Mouse (Mus musculus): ENCODE data around the gene Cfap299. TPM values are rescaled to one million over a fixed set of nuclear protein-coding genes. Genes with fewer than 3 reads are reported as not detected.

The Cfap299 gene
- polyA plus RNA-seq, 1 experiment from 2014 or later: 1.1 TPM

DNA sequence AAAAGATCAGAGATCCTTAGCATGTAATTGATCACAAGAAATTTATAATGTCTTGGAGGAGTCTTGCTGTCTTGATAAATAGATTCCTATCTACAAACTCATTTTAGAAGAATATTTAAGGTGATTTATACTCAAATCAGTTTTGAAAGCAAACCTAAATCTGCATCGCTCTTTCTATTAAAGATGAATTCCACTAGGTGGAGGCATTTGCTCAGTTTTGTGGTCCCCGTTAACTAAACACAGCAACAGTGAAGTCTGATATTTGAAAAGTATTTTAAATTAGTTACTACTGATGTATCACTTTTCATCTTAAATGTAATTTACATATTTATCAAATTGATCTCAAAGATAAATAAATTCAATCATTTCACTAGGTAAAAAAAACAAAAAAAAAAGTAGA, 15.5 kb downstream of the Cfap299 start:
- Histone ChIP-seq H3K4me1 (no peaks in the 10 kb centered on the region), H3K4me3 (no peak overlapping the region), H3K9me3 (replicated peaks) (no peaks in the 10 kb centered on the region), H3K27me3 (no peaks in the 10 kb centered on the region), H3K9ac (no peak overlapping the region), H3K4me2 (no peak overlapping the region), H3K36me3 (ENCODE audit: poor library complexity, severe bottlenecking) (no peaks in the 10 kb centered on the region), H3K27ac (no peak overlapping the region)
- whole genome bisulfite sequencing: 71% methylated on average over 2 of the region's 2 CpGs
- no peak for ATAC-seq

DNA sequence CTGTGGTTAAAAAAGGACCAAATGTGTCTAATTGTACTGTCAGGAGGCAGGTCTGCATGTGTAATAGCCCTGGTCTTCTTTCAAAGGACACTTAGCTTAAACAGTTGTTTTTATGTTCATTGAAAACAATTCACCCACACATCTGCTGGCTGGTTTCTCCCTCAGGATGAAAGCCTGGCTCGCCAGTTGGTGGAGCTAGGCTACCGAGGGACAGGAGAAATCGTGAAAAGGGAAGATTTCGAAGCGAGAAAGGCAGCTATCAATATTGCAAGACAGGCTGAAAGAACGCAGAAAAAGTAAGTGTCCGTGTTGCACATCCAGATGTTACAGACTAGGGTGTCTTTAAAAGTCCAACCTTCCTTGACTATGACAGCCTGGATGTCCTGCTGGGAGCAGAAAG, 17.0 kb downstream of the Cfap299 start:
- Histone ChIP-seq H3K36me3 (ENCODE audit: poor library complexity, severe bottlenecking) (no peaks in the 10 kb centered on the region), H3K4me1 (no peaks in the 10 kb centered on the region), H3K9me3 (replicated peaks) (no peaks in the 10 kb centered on the region), H3K4me3 (no peak overlapping the region), H3K4me2 (no peak overlapping the region), H3K27me3 (no peaks in the 10 kb centered on the region), H3K9ac (no peak overlapping the region), H3K27ac (no peak overlapping the region)
- WGBS: 71% methylated on average over 7 of the region's 7 CpGs
- no peak for ATAC-seq

DNA sequence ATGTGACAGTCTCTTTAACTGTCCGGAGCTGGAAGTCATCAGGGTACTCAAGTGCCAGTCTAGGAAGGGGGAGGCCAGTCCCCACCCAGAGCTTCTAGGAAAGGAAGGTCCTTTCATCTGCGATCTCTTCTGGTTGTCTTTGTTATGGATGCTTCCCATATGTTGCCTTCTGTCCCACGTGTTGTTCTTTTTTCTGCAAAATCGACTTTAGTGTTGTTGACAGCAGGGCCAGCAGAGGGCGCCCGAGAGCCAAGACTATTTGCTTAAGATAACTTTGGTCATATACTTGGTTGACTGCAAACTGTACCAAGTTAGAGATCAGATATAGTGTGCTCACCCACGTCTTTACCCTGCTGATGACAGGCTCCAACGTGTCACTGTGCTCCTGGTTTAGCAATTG, 19.5 kb downstream of the Cfap299 start:
- 11% methylated on average over 8 of the region's 8 CpGs for WGBS

DNA sequence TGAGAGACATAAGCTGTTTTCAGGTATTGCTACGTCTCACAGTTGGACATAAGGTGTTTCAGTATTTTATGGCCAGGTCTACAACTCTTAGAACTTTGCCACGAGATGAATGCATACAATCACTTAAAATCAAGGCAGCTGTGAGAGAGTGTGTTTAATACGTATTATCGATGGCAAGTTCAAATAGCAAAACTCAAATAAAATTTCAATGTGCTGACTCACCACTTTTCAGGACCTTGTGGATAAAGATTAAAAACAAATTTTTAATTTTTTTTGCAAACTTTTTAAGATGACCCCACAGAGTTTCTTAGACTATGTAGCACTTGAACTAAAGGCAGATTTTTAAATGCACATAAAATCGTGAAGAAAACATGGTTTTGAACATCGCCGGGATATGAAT, 30.8 kb downstream of the Cfap299 start:
- no peak overlapping the region for H3K9ac ChIP-seq
- 89% methylated on average over 7 of the region's 7 CpGs for WGBS
- no peaks in the 10 kb centered on the region for H3K36me3 ChIP-seq (ENCODE audit: poor library complexity, severe bottlenecking)
- no peaks in the 10 kb centered on the region for H3K9me3 ChIP-seq (replicated peaks)
- H3K27me3 ChIP-seq: no peaks in the 10 kb centered on the region
- H3K4me1 ChIP-seq: no peaks in the 10 kb centered on the region
- H3K27ac ChIP-seq: no peak overlapping the region
- H3K4me2 ChIP-seq: no peak overlapping the region
- no peak overlapping the region for H3K4me3 ChIP-seq
- ATAC-seq: no peak

More for the DNA sequence above, 19.5 kb downstream of the Cfap299 start:
- Histone ChIP-seq H3K36me3 (ENCODE audit: poor library complexity, severe bottlenecking) (no peaks in the 10 kb centered on the region), H3K4me3 (no peak overlapping the region), H3K9me3 (replicated peaks) (no peaks in the 10 kb centered on the region), H3K9ac (no peak overlapping the region), H3K4me1 (no peaks in the 10 kb centered on the region), H3K27me3 (no peaks in the 10 kb centered on the region), H3K4me2 (no peak overlapping the region), H3K27ac (no peak overlapping the region)
- ATAC-seq: peak; percentile 84

DNA sequence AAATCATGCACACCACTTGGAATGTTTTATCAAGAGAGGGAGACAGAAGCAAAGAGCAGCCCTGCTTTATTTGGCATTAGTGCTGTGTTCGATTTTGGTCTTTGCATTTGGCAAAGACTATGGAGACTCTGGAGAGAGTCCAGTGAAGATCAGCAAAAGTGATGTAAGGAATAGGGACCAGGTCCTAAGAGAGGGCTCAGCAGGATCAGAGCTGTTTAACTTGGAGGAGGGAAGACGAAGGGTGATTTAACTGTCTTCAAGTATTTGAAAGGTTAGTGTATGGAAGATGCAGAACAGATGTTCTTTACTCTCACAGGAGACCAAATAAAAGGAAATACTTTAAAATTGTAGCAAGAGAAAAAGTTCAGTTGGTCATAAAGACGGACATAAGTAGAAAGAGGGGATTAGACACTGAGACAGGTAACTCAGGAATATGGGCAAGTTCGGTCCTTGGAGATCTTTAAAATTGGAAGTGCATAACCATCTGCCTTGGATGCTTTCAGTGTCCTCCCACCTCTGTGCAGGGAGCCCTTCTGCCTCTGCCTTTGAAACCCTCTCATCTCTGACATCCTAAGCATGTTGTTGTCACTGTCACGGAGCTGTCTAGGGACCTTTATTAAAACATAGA, 31.8 kb downstream of the Cfap299 start:
- H3K4me1 ChIP-seq: no peaks in the 10 kb centered on the region
- no peak overlapping the region for H3K27ac ChIP-seq
- no peak overlapping the region for H3K4me3 ChIP-seq
- H3K27me3 ChIP-seq: no peaks in the 10 kb centered on the region
- H3K9me3 ChIP-seq (replicated peaks): no peaks in the 10 kb centered on the region
- no peak overlapping the region for H3K9ac ChIP-seq
- H3K4me2 ChIP-seq: no peak overlapping the region
- 93% methylated on average over 5 of the region's 5 CpGs for WGBS
- H3K36me3 ChIP-seq (ENCODE audit: poor library complexity, severe bottlenecking): no peaks in the 10 kb centered on the region
- no peak for ATAC-seq

DNA sequence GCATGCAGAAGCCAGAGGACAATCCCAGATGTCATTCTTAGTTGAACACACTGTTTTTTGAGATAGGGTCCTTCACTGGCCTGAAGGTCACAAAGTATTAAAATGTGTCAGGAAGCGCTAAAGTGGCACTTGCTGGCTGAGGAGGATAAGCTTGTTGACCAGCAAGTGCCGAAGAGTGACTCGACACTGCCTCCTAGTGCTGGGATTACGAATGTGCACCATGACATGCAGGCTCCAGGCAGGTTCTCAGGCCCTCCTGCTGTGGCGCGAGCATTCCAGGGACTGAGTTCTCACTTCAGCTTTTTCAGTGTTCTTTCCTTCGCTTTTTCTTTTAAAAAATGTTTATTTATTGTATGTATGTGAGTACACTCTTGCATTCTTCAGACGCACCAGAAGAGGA, 34.3 kb downstream of the Cfap299 start:
- Histone ChIP-seq H3K27me3 (no peaks in the 10 kb centered on the region), H3K4me2 (no peak overlapping the region), H3K9me3 (replicated peaks) (no peaks in the 10 kb centered on the region), H3K36me3 (ENCODE audit: poor library complexity, severe bottlenecking) (no peaks in the 10 kb centered on the region), H3K9ac (no peak overlapping the region), H3K4me3 (no peak overlapping the region), H3K27ac (no peak overlapping the region), H3K4me1 (no peaks in the 10 kb centered on the region)
- ATAC-seq: no peak
- 59% methylated on average over 8 of the region's 8 CpGs for WGBS

DNA sequence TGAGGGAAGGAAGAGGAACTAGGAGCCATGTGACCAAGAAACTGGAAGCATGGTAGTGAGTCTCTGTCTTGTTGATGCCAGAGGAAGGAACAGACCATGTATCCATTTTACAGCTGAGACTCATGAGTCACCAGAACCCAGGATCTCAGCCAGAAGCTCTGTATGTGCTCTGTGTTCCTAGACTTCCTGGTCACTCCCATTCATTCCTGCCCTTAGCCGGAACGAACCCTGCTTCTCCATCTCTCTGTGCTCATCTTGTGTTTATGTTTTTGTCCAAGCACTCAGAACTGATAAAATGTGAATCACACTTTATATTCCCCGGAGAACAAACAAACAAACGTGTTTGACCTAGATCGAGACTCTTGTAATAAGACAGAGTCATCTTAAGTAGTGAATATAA, 36.2 kb downstream of the Cfap299 start:
- Histone ChIP-seq H3K9ac (no peak overlapping the region), H3K4me1 (no peaks in the 10 kb centered on the region), H3K9me3 (replicated peaks) (no peaks in the 10 kb centered on the region), H3K4me3 (no peak overlapping the region), H3K27ac (no peak overlapping the region), H3K36me3 (ENCODE audit: poor library complexity, severe bottlenecking) (no peaks in the 10 kb centered on the region), H3K27me3 (no peaks in the 10 kb centered on the region), H3K4me2 (no peak overlapping the region)
- no peak for ATAC-seq
- WGBS: 87% methylated on average over 5 of the region's 5 CpGs

DNA sequence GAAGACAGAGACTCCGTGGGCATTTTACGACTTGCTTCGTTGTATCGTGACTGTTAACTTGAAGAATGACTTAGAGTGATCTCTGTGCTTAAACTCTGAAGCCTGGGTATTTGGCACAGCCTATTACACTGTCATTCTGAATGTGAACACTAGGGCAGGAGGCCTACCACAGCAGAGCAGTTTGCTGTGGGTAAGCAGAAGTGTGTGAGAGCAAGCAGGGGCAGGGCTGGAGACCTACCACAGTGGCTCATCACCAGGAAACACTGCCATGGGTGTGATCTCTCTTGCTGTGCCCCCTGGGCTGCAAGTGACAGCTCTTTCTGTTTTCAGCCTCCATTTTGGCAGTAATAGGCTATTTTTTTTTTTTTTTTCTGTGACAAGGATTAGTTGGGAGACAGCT, 39.7 kb downstream of the Cfap299 start:
- Histone ChIP-seq H3K4me3 (no peak overlapping the region), H3K9ac (no peak overlapping the region), H3K27ac (no peak overlapping the region), H3K36me3 (ENCODE audit: poor library complexity, severe bottlenecking) (no peaks in the 10 kb centered on the region), H3K4me1 (no peaks in the 10 kb centered on the region), H3K4me2 (no peak overlapping the region), H3K27me3 (no peaks in the 10 kb centered on the region), H3K9me3 (replicated peaks) (no peaks in the 10 kb centered on the region)
- WGBS: 87% methylated on average over 4 of the region's 4 CpGs
- ATAC-seq: peak; percentile 66; the same call in 1 of the 2 replicates

DNA sequence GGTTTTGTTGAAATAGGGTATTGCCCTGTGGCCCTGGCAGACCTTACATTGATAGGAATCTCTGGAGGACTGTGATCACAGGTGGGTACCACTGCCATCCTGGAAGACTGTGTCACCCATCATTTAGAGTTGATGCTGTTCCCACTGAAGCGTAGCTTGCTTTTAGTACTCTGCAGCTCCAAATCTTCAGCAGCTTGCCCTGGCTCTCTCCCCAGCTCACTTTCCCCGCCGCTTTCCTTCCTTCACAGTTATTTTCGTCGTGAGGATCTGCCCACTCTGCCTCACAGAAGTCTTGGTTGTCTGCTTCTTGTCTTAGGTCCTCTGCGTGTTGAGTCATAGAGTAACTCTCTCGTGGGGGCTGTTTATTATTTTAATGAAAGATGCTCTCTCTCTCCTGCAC, 40.3 kb downstream of the Cfap299 start:
- H3K27me3 ChIP-seq: no peaks in the 10 kb centered on the region
- H3K27ac ChIP-seq: no peak overlapping the region
- no peaks in the 10 kb centered on the region for H3K9me3 ChIP-seq (replicated peaks)
- no peak overlapping the region for H3K4me2 ChIP-seq
- H3K36me3 ChIP-seq (ENCODE audit: poor library complexity, severe bottlenecking): no peaks in the 10 kb centered on the region
- ATAC-seq: no peak
- H3K4me3 ChIP-seq: no peak overlapping the region
- H3K9ac ChIP-seq: no peak overlapping the region
- WGBS: 79% methylated on average over 7 of the region's 7 CpGs
- no peaks in the 10 kb centered on the region for H3K4me1 ChIP-seq

DNA sequence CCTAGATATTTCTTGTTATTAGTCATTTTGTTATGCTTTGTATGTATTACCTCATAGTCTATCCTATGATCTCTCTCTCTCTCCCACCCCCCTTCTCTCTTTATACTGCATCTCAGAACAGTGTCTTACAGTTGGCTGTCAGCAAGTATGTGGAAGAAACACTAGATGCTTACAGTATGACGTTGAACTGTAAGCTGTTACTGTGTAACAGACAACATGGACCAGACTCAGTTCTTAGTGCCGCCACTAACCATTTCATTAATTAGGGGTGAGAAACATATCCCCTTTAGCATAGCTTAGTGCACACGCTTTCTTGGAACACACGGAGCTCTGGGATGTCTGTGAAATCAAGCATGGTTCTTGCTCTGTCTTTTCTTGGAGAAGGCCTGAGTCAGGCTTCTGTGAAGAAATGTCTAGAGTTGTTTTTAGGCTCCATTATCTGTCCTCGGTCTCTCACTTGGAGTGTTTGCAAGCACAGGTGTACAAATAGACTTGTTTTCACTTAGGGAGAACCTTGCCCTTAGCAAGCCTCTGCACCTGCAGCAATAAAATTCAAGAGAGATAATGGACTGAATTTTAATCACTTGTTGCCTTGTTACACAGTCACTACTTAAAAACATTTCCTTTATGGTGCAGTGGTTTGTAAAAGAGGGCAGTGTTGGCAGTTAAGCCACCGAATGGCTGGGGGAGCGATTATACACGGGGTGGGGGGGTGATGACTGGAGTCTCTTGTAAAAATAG, 47.1 kb downstream of the Cfap299 start:
- no peak overlapping the region for H3K4me3 ChIP-seq
- no peak overlapping the region for H3K27ac ChIP-seq
- H3K27me3 ChIP-seq: no peaks in the 10 kb centered on the region
- no peaks in the 10 kb centered on the region for H3K36me3 ChIP-seq (ENCODE audit: poor library complexity, severe bottlenecking)
- H3K4me1 ChIP-seq: peaks cover 9% of the 10 kb centered on the region; the same call in 1 of the 2 replicates
- no peak overlapping the region for H3K4me2 ChIP-seq
- no peak overlapping the region for H3K9ac ChIP-seq
- no peak for ATAC-seq
- no peaks in the 10 kb centered on the region for H3K9me3 ChIP-seq (replicated peaks)
- WGBS: 47% methylated on average over 8 of the region's 8 CpGs

DNA sequence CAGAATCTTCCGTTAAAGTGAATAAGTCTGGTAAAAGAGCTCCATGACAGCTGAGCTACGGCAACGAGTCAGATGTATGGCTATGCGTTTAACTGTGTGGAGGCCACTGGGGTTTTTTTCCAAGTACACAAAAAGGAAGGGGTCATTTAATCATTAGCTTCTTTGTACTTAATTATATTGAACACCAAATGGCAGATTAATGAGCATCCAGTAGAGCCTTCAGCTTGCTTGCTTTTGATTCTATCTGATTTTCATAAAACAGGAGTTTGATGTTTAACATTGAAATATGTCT, 47.6 kb downstream of the Cfap299 start:
- no peak overlapping the region for H3K9ac ChIP-seq
- no peaks in the 10 kb centered on the region for H3K36me3 ChIP-seq (ENCODE audit: poor library complexity, severe bottlenecking)
- H3K4me3 ChIP-seq: no peak overlapping the region
- H3K9me3 ChIP-seq (replicated peaks): no peaks in the 10 kb centered on the region
- H3K27ac ChIP-seq: no peak overlapping the region
- 34% methylated on average over 4 of the region's 4 CpGs for WGBS
- no peak for ATAC-seq
- H3K27me3 ChIP-seq: no peaks in the 10 kb centered on the region
- H3K4me2 ChIP-seq: no peak overlapping the region
- H3K4me1 ChIP-seq: peaks cover 9% of the 10 kb centered on the region; the same call in 1 of the 2 replicates

DNA sequence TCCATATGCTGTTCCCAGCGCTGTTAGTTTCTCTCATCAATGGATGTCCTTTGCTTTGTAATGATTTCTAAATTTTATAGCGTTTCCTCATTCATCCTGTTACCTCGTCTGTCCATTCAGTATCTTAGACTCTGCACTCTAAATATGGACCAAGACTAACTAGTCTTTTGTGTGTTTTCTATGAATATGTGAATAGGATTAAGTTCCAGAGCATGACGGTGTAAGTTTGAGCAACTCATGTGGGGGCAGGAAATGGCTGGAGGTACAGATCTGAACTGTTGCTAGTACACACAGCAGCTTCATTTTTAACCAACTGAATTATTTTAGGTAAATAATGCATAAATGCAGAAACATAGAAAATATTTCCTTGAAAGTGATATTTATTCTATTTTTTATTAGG, 51.3 kb downstream of the Cfap299 start:
- ATAC-seq: no peak
- peaks cover 9% of the 10 kb centered on the region; the same call in 1 of the 2 replicates for H3K4me1 ChIP-seq
- H3K27ac ChIP-seq: no peak overlapping the region
- no peaks in the 10 kb centered on the region for H3K9me3 ChIP-seq (replicated peaks)
- H3K4me3 ChIP-seq: no peak overlapping the region
- no peak overlapping the region for H3K4me2 ChIP-seq
- H3K36me3 ChIP-seq (ENCODE audit: poor library complexity, severe bottlenecking): no peaks in the 10 kb centered on the region
- 77% methylated on average over 4 of the region's 4 CpGs for WGBS
- H3K27me3 ChIP-seq: no peaks in the 10 kb centered on the region
- no peak overlapping the region for H3K9ac ChIP-seq

DNA sequence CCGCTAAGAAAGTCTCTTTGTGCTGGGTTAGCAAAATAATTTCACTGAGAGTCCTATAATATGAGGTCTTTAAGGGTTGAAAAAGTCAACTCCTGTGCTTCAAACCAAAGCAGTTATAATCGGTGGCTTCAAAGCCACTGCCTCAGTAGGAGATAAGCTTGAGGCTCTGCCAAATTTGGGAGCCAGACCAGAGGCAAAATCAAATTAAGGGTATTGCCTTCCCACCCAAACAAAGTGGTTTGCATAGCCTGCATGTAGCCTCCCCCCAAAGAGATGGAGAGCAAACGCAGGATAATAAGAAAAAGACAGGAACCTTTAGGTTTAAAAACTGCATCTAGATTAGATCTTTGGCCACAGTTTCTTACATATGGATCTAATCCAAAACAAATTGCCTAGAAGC, 58.0 kb downstream of the Cfap299 start:
- no peak overlapping the region for H3K27ac ChIP-seq
- no peaks in the 10 kb centered on the region for H3K27me3 ChIP-seq
- 68% methylated on average over 3 of the region's 3 CpGs for WGBS
- no peaks in the 10 kb centered on the region for H3K4me1 ChIP-seq
- H3K4me3 ChIP-seq: no peak overlapping the region
- no peak overlapping the region for H3K9ac ChIP-seq
- no peaks in the 10 kb centered on the region for H3K36me3 ChIP-seq (ENCODE audit: poor library complexity, severe bottlenecking)
- no peak overlapping the region for H3K4me2 ChIP-seq
- no peaks in the 10 kb centered on the region for H3K9me3 ChIP-seq (replicated peaks)
- ATAC-seq: no peak

Measured in forebrain, embryonic 13.5 days (tissue).